Mouse (Mus musculus) layer of hippocampus, postnatal 25 days (tissue): Measurements from ENCODE around the gene Aldh3a1. TPM values are rescaled to one million over a fixed set of nuclear protein-coding genes. Genes with fewer than 3 reads are reported as not detected.

Experiments used
- DNase-seq, 2 experiments: peaks; one replicate each; pipeline ENCODE4 v3.0.0; 2022; ENCODE audit warnings: mixed read lengths in 2 of 2, low spot score in 1 of 2; ENCODE audit errors: extremely low spot score in 1 of 2
- total RNA-seq, 2 experiments: library from RNA; stranded (reverse); gene quantifications; 2 replicates each; pipeline ENCODE4 v1.2.3; 2021

The Aldh3a1 gene
- total RNA-seq, 2 experiments from 2014 or later, result 0.56 to 1.2 TPM

- DNase-seq, result peak; percentile 25 to 59
Measured at GRCm38 (mm10) chr11:61231329-61231728, 24.0 kb downstream of the Aldh3a1 start.

- DNase-seq, result no peak
Measured at GRCm38 (mm10) chr11:61234174-61234573, 26.8 kb downstream of the Aldh3a1 start.

- DNase-seq, result no peak
Measured at GRCm38 (mm10) chr11:61236015-61236414, 28.7 kb downstream of the Aldh3a1 start.

GRCm38 (mm10) chr11:61244406-61244805 lies 37.1 kb downstream of the Aldh3a1 start:
- DNase-seq, result no peak

GRCm38 (mm10) chr11:61251741-61252140 lies 44.4 kb downstream of the Aldh3a1 start:
- no peak for DNase-seq

- DNase-seq, result no peak
Measured at GRCm38 (mm10) chr11:61252807-61253206, 45.5 kb downstream of the Aldh3a1 start.

- DNase-seq, result no peak
Measured at GRCm38 (mm10) chr11:61259106-61259505, 51.8 kb downstream of the Aldh3a1 start.

GRCm38 (mm10) chr11:61262516-61262915 lies 55.2 kb downstream of the Aldh3a1 start:
- DNase-seq, result no peak

- DNase-seq, result no peak
Measured at GRCm38 (mm10) chr11:61263841-61264240, 56.5 kb downstream of the Aldh3a1 start.

GRCm38 (mm10) chr11:61266551-61267533 lies 59.5 kb downstream of the Aldh3a1 start, which contains the start of gene Aldh3a2:
TSS of gene Aldh3a2 (minus strand) at chr11:61267464.
- peak; percentile 80 to 88 for DNase-seq

Other genes starting within 250 kb of the Aldh3a1 start
- gene Kcnj12, start 185.0 kb upstream of the Aldh3a1 start, total RNA-seq, result 1 to 10 TPM; 6.4 to 7.0 TPM
- gene Tnfrsf13b, start 80.8 kb upstream of the Aldh3a1 start, total RNA-seq, result 1 to 10 TPM; 1.6 to 1.7 TPM
- gene Usp22, start 32.5 kb upstream of the Aldh3a1 start, total RNA-seq, result 100 to 1,000 TPM; 218 to 235 TPM
- 10 to 100 TPM; 56.1 to 63.8 TPM for gene Aldh3a2, start 59.9 kb downstream of the Aldh3a1 start, total RNA-seq
- gene Slc47a2, start 135.3 kb downstream of the Aldh3a1 start, total RNA-seq, result not detected
- 1 to 10 TPM; 1.2 to 2.8 TPM for gene Slc47a1, start 170.8 kb downstream of the Aldh3a1 start, total RNA-seq
- 100 to 1,000 TPM; 440 to 506 TPM for gene Rnf112, start 246.6 kb downstream of the Aldh3a1 start, total RNA-seq